Mouse (Mus musculus) heart, postnatal 14 days (tissue): Measurements from ENCODE around the gene Retreg1. TPM values are rescaled to one million over a fixed set of nuclear protein-coding genes. Genes with fewer than 3 reads are reported as not detected.

Experiments
- DNase-seq, 2 experiments: peaks; one replicate each; pipeline ENCODE4 v3.0.0; 2021 to 2022
- intact Hi-C: fragments of 180-260 bp; cut with DNase I; formaldehyde crosslinking; loops from one replicate; pipeline ENCODE4 v1.15.1; 2025
- total RNA-seq, 2 experiments: library from RNA; stranded (reverse); gene quantifications; 2 replicates each; pipeline ENCODE4 v1.2.3; 2021

Gene Retreg1
- total RNA-seq, 2 experiments from 2014 or later = 159 to 163 TPM

- intact Hi-C loops = no loop called here
- DNase-seq = no peak
Observed at GRCm38 (mm10) chr15:25822656-25823055, 20.3 kb upstream of the Retreg1 start.

- intact Hi-C loops = no loop called here
- no peak for DNase-seq
Observed at GRCm38 (mm10) chr15:25826531-25826961, 16.4 kb upstream of the Retreg1 start.

GRCm38 (mm10) chr15:25828464-25828863 lies 14.5 kb upstream of the Retreg1 start:
- intact Hi-C loops = no loop called here
- DNase-seq = no peak

GRCm38 (mm10) chr15:25830426-25830825 lies 12.6 kb upstream of the Retreg1 start:
- intact Hi-C loops = loop anchor here (10.0 kb wide), 1 partner anchor 64 kb away; no protein-coding TSS in a partner anchor
- no peak for DNase-seq

GRCm38 (mm10) chr15:25834282-25834681 lies 8.7 kb upstream of the Retreg1 start:
- intact Hi-C loops = loop anchor here (10.0 kb wide), 1 partner anchor 61 kb away; no protein-coding TSS in a partner anchor
- no peak for DNase-seq

- no peak for DNase-seq
- intact Hi-C loops = loop anchor here (10.0 kb wide), 1 partner anchor 60 kb away; no protein-coding TSS in a partner anchor
Observed at GRCm38 (mm10) chr15:25834920-25835674, 7.9 kb upstream of the Retreg1 start.

GRCm38 (mm10) chr15:25842462-25843085 lies 406 bp upstream of the Retreg1 start:
- DNase-seq = no peak
- intact Hi-C loops = no loop called here

- intact Hi-C loops = no loop called here
- no peak for DNase-seq
Observed at GRCm38 (mm10) chr15:25844013-25844570, 1.1 kb downstream of the Retreg1 start.

- intact Hi-C loops = no loop called here
- DNase-seq = no peak
Observed at GRCm38 (mm10) chr15:25844771-25845170, 1.8 kb downstream of the Retreg1 start.

- intact Hi-C loops = no loop called here
- DNase-seq = no peak
Observed at GRCm38 (mm10) chr15:25847576-25848168, 4.7 kb downstream of the Retreg1 start.

- intact Hi-C loops = no loop called here
- no peak for DNase-seq
Observed at GRCm38 (mm10) chr15:25850552-25850951, 7.6 kb downstream of the Retreg1 start.

GRCm38 (mm10) chr15:25854270-25854904 lies 11.4 kb downstream of the Retreg1 start:
- DNase-seq = no peak
- intact Hi-C loops = no loop called here

GRCm38 (mm10) chr15:25858611-25859058 lies 15.7 kb downstream of the Retreg1 start:
- intact Hi-C loops = no loop called here
- DNase-seq = no peak

- no peak for DNase-seq
- intact Hi-C loops = no loop called here
Observed at GRCm38 (mm10) chr15:25859469-25859868, 16.5 kb downstream of the Retreg1 start.

GRCm38 (mm10) chr15:25861900-25862299 lies 18.9 kb downstream of the Retreg1 start:
- intact Hi-C loops = no loop called here

GRCm38 (mm10) chr15:25865605-25866004 lies 22.6 kb downstream of the Retreg1 start:
- DNase-seq = no peak
- intact Hi-C loops = no loop called here

More at GRCm38 (mm10) chr15:25861900-25862299, 18.9 kb downstream of the Retreg1 start:
- DNase-seq = no peak

- DNase-seq = no peak
- intact Hi-C loops = no loop called here
Observed at GRCm38 (mm10) chr15:25866106-25866505, 23.1 kb downstream of the Retreg1 start.

- DNase-seq = no peak
- intact Hi-C loops = no loop called here
Observed at GRCm38 (mm10) chr15:25869129-25869528, 26.1 kb downstream of the Retreg1 start.

- DNase-seq = no peak
- intact Hi-C loops = no loop called here
Observed at GRCm38 (mm10) chr15:25871470-25871869, 28.5 kb downstream of the Retreg1 start.

GRCm38 (mm10) chr15:25872118-25872517 lies 29.1 kb downstream of the Retreg1 start:
- no peak for DNase-seq
- intact Hi-C loops = no loop called here
